Mouse (Mus musculus): ENCODE data around the gene Dhrs4. TPM values are rescaled to one million over a fixed set of nuclear protein-coding genes. Genes with fewer than 3 reads are reported as not detected.

Gene Dhrs4
- total and polyA plus RNA-seq, 2 experiments from 2014 or later = 15.8 to 29.6 TPM

GRCm38 (mm10) chr14:55457693-55458092 lies 20.9 kb upstream of the Dhrs4 start:
- Histone ChIP-seq H3K4me1 (ENCODE audit: insufficient read depth, low read length) (no peaks in the 10 kb centered on the region), H3K4me2 (ENCODE audit: low read depth, low read length) (no peak overlapping the region), H3K27ac (no peak overlapping the region), H3K9me3 (ENCODE audit: low read length) (no peaks in the 10 kb centered on the region), H3K27me3 (ENCODE audit: insufficient read depth, low read length) (no peaks in the 10 kb centered on the region; the same call in 1 of the 2 replicates), H3K36me3 (ENCODE audit: insufficient read depth, low read length) (no peaks in the 10 kb centered on the region), H3K4me3 (ENCODE audit: low read length) (no peak overlapping the region), H3K9ac (replicated peaks; ENCODE audit: low read length) (no peak overlapping the region)
- no peak for DNase-seq (ENCODE audit: low spot score)
- no peak for TF ChIP-seq CTCF (IDR thresholded peaks at IDR 0.05; ENCODE audit: low read depth)
- ATAC-seq = no peak
- WGBS = 60% methylated on average over 2 of the region's 2 CpGs

- Histone ChIP-seq H3K36me3 (ENCODE audit: insufficient read depth, low read length) (no peaks in the 10 kb centered on the region), H3K9ac (replicated peaks; ENCODE audit: low read length) (no peak overlapping the region), H3K27ac (no peak overlapping the region), H3K4me1 (ENCODE audit: insufficient read depth, low read length) (no peaks in the 10 kb centered on the region), H3K4me2 (ENCODE audit: low read depth, low read length) (no peak overlapping the region), H3K4me3 (ENCODE audit: low read length) (no peak overlapping the region), H3K27me3 (ENCODE audit: insufficient read depth, low read length) (no peaks in the 10 kb centered on the region; the same call in 1 of the 2 replicates), H3K9me3 (ENCODE audit: low read length) (no peaks in the 10 kb centered on the region)
- DNase-seq (ENCODE audit: low spot score) = peak; percentile 61
- TF ChIP-seq CTCF (IDR thresholded peaks at IDR 0.05; ENCODE audit: low read depth) = peak; percentile 74
- no peak for ATAC-seq
- 18% methylated on average over 10 of the region's 10 CpGs for WGBS
Observed at GRCm38 (mm10) chr14:55458273-55458672, 20.3 kb upstream of the Dhrs4 start.

GRCm38 (mm10) chr14:55458761-55459160 lies 19.8 kb upstream of the Dhrs4 start:
- Histone ChIP-seq H3K27ac (no peak overlapping the region), H3K4me3 (ENCODE audit: low read length) (no peak overlapping the region), H3K27me3 (ENCODE audit: insufficient read depth, low read length) (no peaks in the 10 kb centered on the region; the same call in 1 of the 2 replicates), H3K9ac (replicated peaks; ENCODE audit: low read length) (no peak overlapping the region), H3K36me3 (ENCODE audit: insufficient read depth, low read length) (no peaks in the 10 kb centered on the region), H3K4me2 (ENCODE audit: low read depth, low read length) (no peak overlapping the region), H3K4me1 (ENCODE audit: insufficient read depth, low read length) (no peaks in the 10 kb centered on the region), H3K9me3 (ENCODE audit: low read length) (no peaks in the 10 kb centered on the region)
- WGBS = 85% methylated on average over 3 of the region's 3 CpGs
- ATAC-seq = no peak
- no peak for DNase-seq (ENCODE audit: low spot score)
- TF ChIP-seq CTCF (IDR thresholded peaks at IDR 0.05; ENCODE audit: low read depth) = no peak

GRCm38 (mm10) chr14:55459796-55460195 lies 18.8 kb upstream of the Dhrs4 start:
- DNase-seq (ENCODE audit: low spot score) = no peak
- Histone ChIP-seq H3K9ac (replicated peaks; ENCODE audit: low read length) (no peak overlapping the region), H3K36me3 (ENCODE audit: insufficient read depth, low read length) (no peaks in the 10 kb centered on the region), H3K4me3 (ENCODE audit: low read length) (no peak overlapping the region), H3K9me3 (ENCODE audit: low read length) (no peaks in the 10 kb centered on the region), H3K4me1 (ENCODE audit: insufficient read depth, low read length) (no peaks in the 10 kb centered on the region), H3K27ac (no peak overlapping the region), H3K4me2 (ENCODE audit: low read depth, low read length) (no peak overlapping the region), H3K27me3 (ENCODE audit: insufficient read depth, low read length) (no peaks in the 10 kb centered on the region; the same call in 1 of the 2 replicates)
- ATAC-seq = no peak
- TF ChIP-seq CTCF (IDR thresholded peaks at IDR 0.05; ENCODE audit: low read depth) = no peak
- whole genome bisulfite sequencing = 74% methylated on average over 4 of the region's 4 CpGs

GRCm38 (mm10) chr14:55460297-55460696 lies 18.3 kb upstream of the Dhrs4 start:
- TF ChIP-seq CTCF (IDR thresholded peaks at IDR 0.05; ENCODE audit: low read depth) = no peak
- Histone ChIP-seq H3K4me1 (ENCODE audit: insufficient read depth, low read length) (no peaks in the 10 kb centered on the region), H3K9me3 (ENCODE audit: low read length) (no peaks in the 10 kb centered on the region), H3K27ac (no peak overlapping the region), H3K9ac (replicated peaks; ENCODE audit: low read length) (no peak overlapping the region), H3K27me3 (ENCODE audit: insufficient read depth, low read length) (no peaks in the 10 kb centered on the region; the same call in 1 of the 2 replicates), H3K4me2 (ENCODE audit: low read depth, low read length) (no peak overlapping the region), H3K4me3 (ENCODE audit: low read length) (no peak overlapping the region), H3K36me3 (ENCODE audit: insufficient read depth, low read length) (no peaks in the 10 kb centered on the region)
- ATAC-seq = no peak
- WGBS = 70% methylated on average over 10 of the region's 10 CpGs
- no peak for DNase-seq (ENCODE audit: low spot score)

GRCm38 (mm10) chr14:55461757-55462156 lies 16.8 kb upstream of the Dhrs4 start:
- 82% methylated on average over 4 of the region's 4 CpGs for WGBS
- H3K27ac ChIP-seq = no peak overlapping the region
- DNase-seq (ENCODE audit: low spot score) = no peak
- no peaks in the 10 kb centered on the region for H3K4me1 ChIP-seq (ENCODE audit: insufficient read depth, low read length)
- H3K4me2 ChIP-seq (ENCODE audit: low read depth, low read length) = no peak overlapping the region
- H3K9me3 ChIP-seq (ENCODE audit: low read length) = no peaks in the 10 kb centered on the region
- no peak for TF ChIP-seq CTCF (IDR thresholded peaks at IDR 0.05; ENCODE audit: low read depth)
- no peak for ATAC-seq
- no peaks in the 10 kb centered on the region for H3K36me3 ChIP-seq (ENCODE audit: insufficient read depth, low read length)
- no peak overlapping the region for H3K4me3 ChIP-seq (ENCODE audit: low read length)
- H3K9ac ChIP-seq (replicated peaks; ENCODE audit: low read length) = no peak overlapping the region
- no peaks in the 10 kb centered on the region; the same call in 1 of the 2 replicates for H3K27me3 ChIP-seq (ENCODE audit: insufficient read depth, low read length)

GRCm38 (mm10) chr14:55466481-55466880 lies 12.1 kb upstream of the Dhrs4 start:
- H3K9ac ChIP-seq (replicated peaks; ENCODE audit: low read length) = no peak overlapping the region
- no peaks in the 10 kb centered on the region for H3K27me3 ChIP-seq (ENCODE audit: insufficient read depth, low read length)
- WGBS = 83% methylated on average over 4 of the region's 4 CpGs
- ATAC-seq (no peak), DNase-seq (ENCODE audit: low spot score) (no peak)
- H3K4me1 ChIP-seq (ENCODE audit: insufficient read depth, low read length) = no peaks in the 10 kb centered on the region
- no peaks in the 10 kb centered on the region for H3K9me3 ChIP-seq (ENCODE audit: low read length)
- no peak overlapping the region for H3K4me2 ChIP-seq (ENCODE audit: low read depth, low read length)
- no peaks in the 10 kb centered on the region for H3K36me3 ChIP-seq (ENCODE audit: insufficient read depth, low read length)
- no peak overlapping the region for H3K27ac ChIP-seq
- H3K4me3 ChIP-seq (ENCODE audit: low read length) = no peak overlapping the region
- no peak for TF ChIP-seq CTCF (IDR thresholded peaks at IDR 0.05; ENCODE audit: low read depth)

Measured in hindbrain, postnatal 0 days (tissue).